ENCODE assay signal across 9 mouse cellular contexts in genomic region chr12:3983736-3984135, GRCm38 (mm10). TPM values are rescaled to one million over a fixed set of nuclear protein-coding genes. Genes with fewer than 3 reads are reported as not detected.
DNase-seq lines count a peak whose midpoint lies in the region; ATAC-seq lines count a peak whose summit lies in the region.
"Had no signal": no experiment of that assay in that cellular context is flagged by ENCODE, and none has a peak within 500 bp of the region (broad histone marks: within the 10 kb centered on the region; RNA-seq: fewer than 3 reads in every experiment).

No protein-coding gene starts in this region.

- H3K9ac ChIP-seq in kidney, embryonic 15.5 days: no peak overlapping the region
- H3K9ac ChIP-seq: neural tube, embryonic 13.5 days had no signal

- peak; percentile 31 for DNase-seq in kidney, adult 11 months
- peak; percentile 88 for DNase-seq in NIH3T3 (ENCODE audit: low read depth)
- peak; percentile 79 for DNase-seq in cerebellum, adult 9-11 months
- peak; percentile 41 to 72 for DNase-seq in heart, adult 9 months (ENCODE audit: low spot score in 2 of 2)
- DNase-seq in left cerebral cortex, adult 11 months (ENCODE audit: low spot score): peak; percentile 77
- peak; percentile 56 for DNase-seq in testis, postnatal 14 days (ENCODE audit: low spot score)

- peaks cover 18% of the 10 kb centered on the region for H3K4me1 ChIP-seq in kidney, embryonic 15.5 days

- 0% methylated on average over 1 of the region's 1 CpGs for WGBS in kidney, embryonic 15.5 days

- H3K4me2 ChIP-seq in kidney, embryonic 15.5 days: no peak overlapping the region
- H3K4me2 ChIP-seq: neural tube, embryonic 13.5 days had no signal

- no peak overlapping the region for H3K27ac ChIP-seq in kidney, embryonic 15.5 days
- H3K27ac ChIP-seq: neural tube, embryonic 13.5 days had no signal

- peaks cover 5% of the 10 kb centered on the region; the same call in 1 of the 2 replicates for H3K27me3 ChIP-seq in kidney, embryonic 15.5 days

- no peak overlapping the region for H3K4me3 ChIP-seq in kidney, embryonic 15.5 days (replicated peaks)
- H3K4me3 ChIP-seq: neural tube, embryonic 13.5 days had no signal

- no peak for ATAC-seq in kidney, embryonic 15.5 days (replicated peaks; ENCODE audit: low FRiP score)
- ATAC-seq in monocyte, adult 5-6 weeks (replicated peaks; ENCODE audit: insufficient number of reproducible peaks, low FRiP score, low TSS enrichment, poor library complexity, severe bottlenecking): 0 out of 2 replicates have a peak, but pooled peaks have one; percentile 28

- H3K9me3 ChIP-seq in kidney, embryonic 15.5 days (replicated peaks): no peaks in the 10 kb centered on the region
- H3K9me3 ChIP-seq: neural tube, embryonic 13.5 days had no signal

- no peaks in the 10 kb centered on the region for H3K36me3 ChIP-seq in kidney, embryonic 15.5 days

RNA-seq across cellular contexts. Expression of gene Pomc, which starts 29.0 kb away (rescaled TPM):
- polyA plus RNA-seq in kidney, embryonic 15.5 days (2015; fragmentation: Nextera tagmentation; extraction: Ambion mirVana): 2.4 and 3.4 TPM in 2 replicates
- not detected in 3 replicates for total RNA-seq in monocyte, adult 5-6 weeks (2017)

RNA-seq across cellular contexts. Expression of gene Efr3b, which starts 55.0 kb away (rescaled TPM):
- polyA plus RNA-seq in kidney, embryonic 15.5 days (2015; fragmentation: Nextera tagmentation; extraction: Ambion mirVana): 3.4 TPM in 2 replicates
- not detected in 3 replicates for total RNA-seq in monocyte, adult 5-6 weeks (2017)

Comparison
In these comparisons a context has a peak if more than half of its experiments do, and no peak if none do; other contexts are left out.
1. DNase-seq: peak in every context shown above with its lines; median percentile 88 in NIH3T3; 79 in cerebellum, adult 9-11 months; 77 in left cerebral cortex, adult 11 months; 56 in heart, adult 9 months; 56 in testis, postnatal 14 days; 31 in kidney, adult 11 months.